Mouse (Mus musculus): ENCODE data around the gene Fam102b.

- TF ChIP-seq POLR2A (IDR thresholded peaks at IDR 0.05; ENCODE audit: borderline replicate concordance, low read depth, low read length) = no peak
- no peak for TF ChIP-seq CTCF (IDR thresholded peaks at IDR 0.05; ENCODE audit: low read depth, low read length)
These were observed 24.5 kb upstream of the Fam102b start for GRCm38 (mm10) chr3:109051946-109052331.

Measured in bone marrow macrophage, adult 2 months (primary cell).